Mouse (Mus musculus) liver, embryonic 14.5 days (tissue): ENCODE measurements around the gene Clcc1.

Experiments used
- CTCF ChIP-seq: IDR thresholded peaks from 2 replicates; pipeline ENCODE4 v1.5.1; 2016; ENCODE audit warnings: antibody characterized with exemption, low read depth, control low read depth
- EP300 ChIP-seq: IDR thresholded peaks from 2 replicates; pipeline ENCODE4 v1.6.1; 2016; ENCODE audit warnings: antibody characterized with exemption, low read depth

DNA sequence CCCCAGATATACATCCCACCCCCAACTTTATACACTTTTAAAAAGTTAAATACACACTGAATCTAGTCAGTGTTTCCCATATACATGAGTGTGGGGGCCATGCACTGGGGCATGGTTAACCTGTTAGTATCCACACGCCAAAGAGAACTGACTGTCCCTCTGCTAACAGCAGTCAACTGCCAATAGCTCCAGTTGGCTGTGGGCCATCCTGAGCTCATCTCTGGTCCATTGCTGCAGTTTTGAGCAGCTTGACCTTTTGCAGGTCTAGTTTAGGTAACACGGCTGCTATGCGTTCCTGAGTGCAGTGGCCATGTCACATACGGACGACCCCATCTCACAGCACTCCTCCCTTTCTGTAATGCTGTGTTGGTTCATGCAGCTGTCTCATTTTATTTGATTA is 19.0 kb upstream of the Clcc1 start:
- TF ChIP-seq CTCF (no peak), EP300 (no peak)
